Mouse (Mus musculus): ENCODE results near the gene Zc3h7a. TPM values are rescaled to one million over a fixed set of nuclear protein-coding genes. Genes with fewer than 3 reads are reported as not detected.
"Not testable (repeated sequence)": the region's sequence is repeated elsewhere in the genome, so short reads cannot be mapped to it uniquely, and the experiment has no call there.

Gene Zc3h7a
- 218 and 256 TPM in 2 replicates for total RNA-seq (2017)

DNA sequence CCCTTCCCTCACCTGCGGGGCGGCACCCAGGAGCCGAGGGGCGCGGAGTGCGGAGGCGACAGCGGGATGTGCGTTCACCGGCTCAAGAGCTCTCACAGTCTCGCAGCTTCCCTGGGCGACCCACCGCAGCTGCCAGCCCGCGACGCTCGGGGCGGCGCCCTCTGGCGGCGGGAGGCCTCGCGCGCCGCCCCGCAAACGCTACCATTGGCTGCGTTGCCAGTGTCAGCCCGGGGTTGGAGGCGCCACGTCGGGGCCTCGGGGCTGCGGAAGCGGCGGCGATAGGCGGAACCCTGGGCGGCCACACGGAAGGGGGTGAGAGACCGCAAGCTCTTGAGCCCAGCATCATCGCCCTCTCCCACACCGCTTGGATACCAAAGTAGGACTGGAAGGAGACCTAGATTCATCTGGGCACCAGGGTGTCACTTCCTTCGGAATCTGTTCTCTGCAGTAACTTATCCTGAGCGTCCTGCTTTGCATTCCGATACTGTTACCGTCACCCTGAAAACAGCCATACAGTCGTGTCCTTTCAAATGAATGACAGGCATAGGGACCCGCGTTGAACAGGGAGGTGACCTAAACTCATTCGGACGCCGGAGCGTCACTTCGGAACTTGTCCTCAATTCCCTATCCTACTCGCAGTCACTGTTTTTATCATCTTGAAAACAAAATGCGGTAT, at the start of gene Zc3h7a:
TSS of gene Zc3h7a (minus strand) at position 186 of the 676 bp plus-strand sequence.
- ATAC-seq (replicated peaks; ENCODE audit: low read depth, poor library complexity, severe bottlenecking), result peak; percentile 89

DNA sequence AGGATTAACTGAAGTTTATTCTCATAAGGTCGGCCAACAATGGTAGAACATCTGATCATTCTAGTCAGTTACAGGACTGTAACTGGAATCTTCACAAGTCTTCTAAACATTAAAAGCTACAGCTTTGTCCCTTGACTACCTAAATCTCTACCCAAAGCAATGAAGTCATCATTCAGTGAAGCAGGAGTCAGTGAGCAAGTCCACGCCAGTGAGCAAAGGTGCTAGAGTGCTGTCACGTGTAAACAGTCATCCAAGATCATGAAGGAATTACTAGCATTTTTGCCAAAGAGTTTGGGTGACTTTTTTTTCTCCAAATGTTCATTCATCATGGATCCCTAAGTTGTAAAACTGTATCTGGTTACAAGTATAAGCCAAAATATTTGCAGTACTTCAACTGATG, 41.6 kb upstream of the Zc3h7a start:
- ATAC-seq (replicated peaks; ENCODE audit: low read depth, poor library complexity, severe bottlenecking), result no peak

GRCm38 (mm10) chr16:11203600-11204390, 27.6 kb upstream of the Zc3h7a start:
- ATAC-seq (replicated peaks; ENCODE audit: low read depth, poor library complexity, severe bottlenecking), result peak; percentile 31

GRCm38 (mm10) chr16:11202571-11203554, 26.7 kb upstream of the Zc3h7a start, which contains the start of gene Rsl1d1:
Gene Rsl1d1, minus strand, starts transcription at chr16:11203331.
- ATAC-seq (replicated peaks; ENCODE audit: low read depth, poor library complexity, severe bottlenecking), result peak; percentile 96

- no peak for ATAC-seq (replicated peaks; ENCODE audit: low read depth, poor library complexity, severe bottlenecking)
These were observed 25.7 kb upstream of the Zc3h7a start for GRCm38 (mm10) chr16:11201740-11202394.

GRCm38 (mm10) chr16:11200247-11200646, 24.1 kb upstream of the Zc3h7a start:
- no peak for ATAC-seq (replicated peaks; ENCODE audit: low read depth, poor library complexity, severe bottlenecking)

DNA sequence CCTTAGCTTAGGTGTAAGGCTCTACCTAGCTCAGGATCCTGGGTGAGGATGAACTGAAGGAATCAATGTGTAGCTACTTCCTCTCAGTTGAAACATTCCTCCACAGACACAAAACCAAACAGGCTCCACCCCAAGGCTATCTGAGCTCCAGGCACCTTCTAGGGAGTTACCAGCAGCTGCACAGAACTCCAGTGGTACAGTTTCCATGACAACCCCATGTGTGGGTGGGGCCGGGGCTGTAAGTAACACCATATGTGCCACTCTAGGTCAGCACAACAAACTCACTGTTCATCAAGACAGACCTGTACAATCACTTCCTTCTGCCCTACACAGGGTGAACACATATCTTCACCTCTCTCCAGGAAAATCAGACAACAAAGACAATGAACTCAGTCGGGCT, 22.3 kb upstream of the Zc3h7a start:
- no peak for ATAC-seq (replicated peaks; ENCODE audit: low read depth, poor library complexity, severe bottlenecking)

DNA sequence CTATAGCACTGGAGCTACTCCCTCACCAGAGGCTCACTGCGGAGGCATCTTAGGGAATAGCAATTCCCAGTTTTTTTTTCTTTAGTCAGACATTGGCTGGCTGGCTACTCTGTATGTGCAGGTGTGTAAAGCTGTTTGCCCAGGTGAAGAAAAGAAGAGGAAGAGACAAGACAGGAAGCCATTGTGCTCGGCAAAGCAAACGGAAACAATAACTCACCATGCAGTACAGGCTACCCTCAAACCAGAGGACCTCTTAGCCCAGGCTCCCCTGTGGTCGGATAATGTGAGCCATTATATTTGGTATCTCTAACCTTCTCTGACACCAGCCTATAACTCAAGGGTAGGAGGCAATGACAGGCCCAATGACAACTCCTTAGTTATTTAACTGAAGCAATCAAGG, 20.9 kb upstream of the Zc3h7a start:
- no peak for ATAC-seq (replicated peaks; ENCODE audit: low read depth, poor library complexity, severe bottlenecking)

- no peak for ATAC-seq (replicated peaks; ENCODE audit: low read depth, poor library complexity, severe bottlenecking)
These were observed 17.0 kb upstream of the Zc3h7a start for GRCm38 (mm10) chr16:11193231-11193630.

- no peak for ATAC-seq (replicated peaks; ENCODE audit: low read depth, poor library complexity, severe bottlenecking)
These were observed 14.0 kb upstream of the Zc3h7a start for GRCm38 (mm10) chr16:11190150-11190549.

DNA sequence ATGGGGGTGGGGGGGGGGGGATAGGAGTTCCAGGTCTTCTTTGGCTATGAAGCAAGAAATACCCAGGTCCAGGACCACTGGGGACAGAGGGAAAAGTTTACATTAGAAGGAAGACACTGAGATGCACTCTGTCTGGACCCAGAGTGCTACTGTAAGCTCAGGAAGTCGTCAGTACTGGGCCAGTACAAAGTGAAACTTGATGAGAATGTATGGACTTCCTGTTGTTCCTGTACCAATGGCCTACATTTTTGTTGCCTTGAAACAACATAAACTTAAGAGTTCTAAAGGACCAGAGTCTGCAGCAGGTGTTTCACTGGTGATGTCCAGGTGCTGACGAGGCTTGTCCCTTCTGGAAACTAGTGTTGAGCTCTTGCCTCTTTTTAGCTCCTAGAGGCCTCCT, 1.2 kb upstream of the Zc3h7a start:
- ATAC-seq (replicated peaks; ENCODE audit: low read depth, poor library complexity, severe bottlenecking), result no peak

GRCm38 (mm10) chr16:11176884-11177244, 671 bp upstream of the Zc3h7a start:
- ATAC-seq (replicated peaks; ENCODE audit: low read depth, poor library complexity, severe bottlenecking), result no peak

DNA sequence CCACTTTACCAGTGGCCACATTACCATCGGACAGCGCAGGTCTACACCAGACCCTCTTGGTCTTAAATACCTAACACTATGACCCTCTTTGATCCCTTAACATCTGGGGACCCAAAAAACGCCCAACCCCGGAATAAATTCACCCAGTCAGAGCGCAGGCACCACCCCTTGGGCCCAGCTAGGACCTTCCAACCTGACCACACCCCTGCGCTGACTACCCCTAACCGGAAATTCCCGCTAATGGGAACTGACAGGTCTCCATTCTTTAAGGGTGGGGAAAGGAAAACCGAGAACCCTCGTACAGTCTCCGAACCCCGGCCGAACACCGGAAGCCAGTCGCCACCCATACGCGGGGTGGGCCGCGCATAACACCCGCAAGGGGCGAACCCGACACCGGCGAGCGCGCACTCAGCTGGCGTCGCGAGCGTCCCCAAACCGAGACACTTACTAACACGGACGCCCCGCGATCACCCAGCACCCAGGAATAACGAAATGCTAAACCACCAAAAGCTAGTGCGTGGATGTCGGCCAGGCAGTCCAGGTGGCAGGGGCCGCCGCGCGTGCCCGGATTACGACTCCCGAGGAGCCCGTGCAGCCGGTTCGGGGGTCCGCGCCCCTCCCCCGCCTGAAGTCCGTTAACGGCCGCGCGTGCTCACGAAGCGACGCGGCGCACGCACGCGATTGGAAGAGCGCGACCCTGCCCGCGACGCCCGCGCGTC, 545 bp downstream of the Zc3h7a start:
- ATAC-seq (replicated peaks; ENCODE audit: low read depth, poor library complexity, severe bottlenecking), result peak; percentile 54

DNA sequence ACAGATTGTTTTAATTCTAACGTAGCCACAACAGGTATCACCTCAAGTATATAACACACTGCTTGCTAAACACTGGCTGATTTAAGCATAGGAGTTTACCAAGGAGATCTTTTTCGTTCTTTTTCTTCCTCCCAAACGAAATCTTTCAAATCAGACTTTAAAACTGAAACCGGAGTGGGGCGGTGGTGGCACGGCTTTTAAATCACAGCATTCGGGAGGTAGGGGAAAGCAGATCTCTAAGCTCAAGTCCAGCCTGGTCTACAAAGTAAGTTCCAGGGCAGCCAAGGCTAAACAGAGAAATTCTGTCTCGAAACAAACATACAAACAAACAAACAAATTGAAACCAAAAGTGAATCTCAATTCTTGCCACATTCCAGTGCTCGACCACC, 1.1 kb downstream of the Zc3h7a start:
- no peak for ATAC-seq (replicated peaks; ENCODE audit: low read depth, poor library complexity, severe bottlenecking)

- ATAC-seq (replicated peaks; ENCODE audit: low read depth, poor library complexity, severe bottlenecking), result peak; percentile 27
These were observed 1.5 kb downstream of the Zc3h7a start for GRCm38 (mm10) chr16:11174671-11175081.

DNA sequence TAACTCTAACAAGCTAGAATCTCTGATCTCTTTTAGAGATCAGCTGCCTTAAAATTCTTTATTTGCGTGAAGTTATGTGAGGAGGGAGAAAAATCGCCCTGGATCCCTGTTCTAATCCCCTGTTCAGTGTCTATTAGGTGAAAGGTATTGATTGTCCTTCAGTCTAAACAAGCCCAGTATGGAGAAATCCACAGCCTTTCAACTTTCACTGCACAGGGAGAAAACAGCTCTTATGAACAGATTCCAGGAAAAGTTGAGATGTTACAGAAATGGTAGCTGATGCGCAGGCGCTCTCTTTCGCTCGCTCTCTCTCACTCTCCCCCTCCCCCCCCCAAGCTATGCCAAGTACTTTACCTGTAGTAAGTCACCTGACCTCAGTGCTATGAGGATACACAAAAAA, 4.5 kb downstream of the Zc3h7a start:
- no peak for ATAC-seq (replicated peaks; ENCODE audit: low read depth, poor library complexity, severe bottlenecking)

DNA sequence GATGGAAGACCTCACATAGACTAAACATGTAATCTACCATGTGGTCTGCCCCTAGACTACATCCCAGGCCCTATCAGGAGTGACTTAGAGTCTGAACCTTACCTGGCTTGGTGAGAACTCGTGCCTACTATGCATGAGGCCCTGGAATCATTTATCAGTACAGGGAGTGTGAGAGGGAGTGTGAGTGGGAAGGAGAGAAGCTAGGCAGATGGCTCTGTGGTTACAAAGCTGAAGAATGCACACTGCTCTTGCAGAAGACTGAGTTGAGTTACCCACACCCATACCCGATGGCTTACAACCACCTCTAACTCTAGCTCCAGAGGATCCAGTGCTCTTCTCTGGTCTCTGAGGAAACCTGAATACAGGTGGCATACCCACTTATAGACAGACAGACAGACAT, 9.8 kb downstream of the Zc3h7a start:
- no peak for ATAC-seq (replicated peaks; ENCODE audit: low read depth, poor library complexity, severe bottlenecking)

GRCm38 (mm10) chr16:11164695-11165255, 11.4 kb downstream of the Zc3h7a start:
- ATAC-seq (replicated peaks; ENCODE audit: low read depth, poor library complexity, severe bottlenecking), result no peak

DNA sequence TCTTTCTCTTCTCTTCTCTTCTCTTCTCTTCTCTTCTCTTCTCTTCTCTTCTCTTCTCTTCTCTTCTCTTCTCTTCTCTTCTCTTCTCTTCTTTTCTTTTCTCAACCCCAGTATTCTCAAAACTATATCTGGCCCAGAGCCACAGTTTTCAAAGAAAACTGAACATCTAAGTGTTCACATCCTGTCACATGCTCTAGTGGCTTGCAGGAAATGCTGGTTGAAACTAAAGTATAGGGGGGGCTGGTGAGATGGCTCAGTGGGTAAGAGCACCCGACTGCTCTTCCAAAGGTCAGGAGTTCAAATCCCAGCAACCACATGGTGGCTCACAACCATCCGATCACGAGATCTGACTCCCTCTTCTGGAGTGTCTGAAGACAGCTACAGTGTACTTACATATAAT, 18.5 kb downstream of the Zc3h7a start:
- not testable (repeated sequence) for ATAC-seq (replicated peaks; ENCODE audit: low read depth, poor library complexity, severe bottlenecking)

All from common myeloid progenitor, adult 5-6 weeks (primary cell).